Mouse (Mus musculus) frontal cortex, adult 2 months (tissue): ENCODE results near the gene Olfr693. TPM values are rescaled to one million over a fixed set of nuclear protein-coding genes. Genes with fewer than 3 reads are reported as not detected.
"Not testable (repeated sequence)": the region's sequence is repeated elsewhere in the genome, so short reads cannot be mapped to it uniquely, and the experiment has no call there.

Experiments used
- DNase-seq, 2 experiments: peaks; one replicate each; pipeline ENCODE4 v3.0.0; 2022; ENCODE audit warnings: low spot score in 1 of 2; ENCODE audit errors: extremely low spot score in 1 of 2
- polyA plus RNA-seq: library from polyadenylated mRNA; depleted of rRNA; stranded (reverse); fragments of >200 nt; gene quantifications from 2 replicates; pipeline ENCODE4 v1.2.3, GENCODE M21; 2012; rRNA removed

Gene Olfr693
- not detected in 2 replicates for polyA plus RNA-seq

- no peak for DNase-seq
Observed at GRCm38 (mm10) chr7:106680484-106680883, at the start of gene Olfr693. TSS of gene Olfr693 (minus strand) at chr7:106680584.

GRCm38 (mm10) chr7:106725654-106726053, 45.3 kb upstream of the Olfr693 start:
- DNase-seq, result not testable (repeated sequence)

- no peak for DNase-seq
Observed at GRCm38 (mm10) chr7:106716296-106716695, 35.9 kb upstream of the Olfr693 start, which contains the start of gene Olfr695. TSS of gene Olfr695 (minus strand) at chr7:106716396.

GRCm38 (mm10) chr7:106711463-106711862, 31.1 kb upstream of the Olfr693 start:
- DNase-seq, result no peak

- DNase-seq, result not testable (repeated sequence)
Observed at GRCm38 (mm10) chr7:106707705-106708104, 27.3 kb upstream of the Olfr693 start.

- no peak for DNase-seq
Observed at GRCm38 (mm10) chr7:106696891-106697290, 16.5 kb upstream of the Olfr693 start.

- no peak for DNase-seq
Observed at GRCm38 (mm10) chr7:106692976-106693375, 12.6 kb upstream of the Olfr693 start.

GRCm38 (mm10) chr7:106691714-106692113, 11.3 kb upstream of the Olfr693 start, which contains the start of gene Olfr694:
TSS of gene Olfr694 (minus strand) at chr7:106691814.
- no peak for DNase-seq

- no peak for DNase-seq
Observed at GRCm38 (mm10) chr7:106685382-106685781, 5.0 kb upstream of the Olfr693 start.

GRCm38 (mm10) chr7:106652344-106652652, 28.1 kb downstream of the Olfr693 start:
- DNase-seq, result no peak

- DNase-seq, result no peak
Observed at GRCm38 (mm10) chr7:106651555-106652343, 28.6 kb downstream of the Olfr693 start.

- DNase-seq, result no peak
Observed at GRCm38 (mm10) chr7:106649774-106650173, 30.6 kb downstream of the Olfr693 start.

- DNase-seq, result no peak
Observed at GRCm38 (mm10) chr7:106645261-106645660, 35.1 kb downstream of the Olfr693 start.

GRCm38 (mm10) chr7:106644222-106644870, 36.0 kb downstream of the Olfr693 start:
- no peak for DNase-seq

GRCm38 (mm10) chr7:106640839-106641238, 39.5 kb downstream of the Olfr693 start:
- DNase-seq, result no peak

GRCm38 (mm10) chr7:106635560-106635959, 44.8 kb downstream of the Olfr693 start:
- DNase-seq, result no peak

Other genes starting within 250 kb of the Olfr693 start
- not detected in 2 replicates for gene Olfr694, start 11.2 kb upstream of the Olfr693 start, polyA plus RNA-seq
- 0.02 TPM in 1 of 2 replicates, not detected in the other for gene Olfr695, start 35.8 kb upstream of the Olfr693 start, polyA plus RNA-seq
- not detected in 2 replicates for gene Olfr697, start 61.9 kb upstream of the Olfr693 start, polyA plus RNA-seq
- not detected in 2 replicates for gene Olfr698, start 74.8 kb upstream of the Olfr693 start, polyA plus RNA-seq
- not detected in 2 replicates for gene Olfr699, start 112.6 kb upstream of the Olfr693 start, polyA plus RNA-seq
- gene Olfr700, start 128.2 kb upstream of the Olfr693 start, polyA plus RNA-seq, result not detected in 2 replicates
- not detected in 2 replicates for gene Olfr701, start 133.5 kb upstream of the Olfr693 start, polyA plus RNA-seq
- gene Olfr702, start 153.3 kb upstream of the Olfr693 start, polyA plus RNA-seq, result not detected in 2 replicates
- not detected in 2 replicates for gene Olfr703, start 162.8 kb upstream of the Olfr693 start, polyA plus RNA-seq
- gene Olfr704, start 182.6 kb upstream of the Olfr693 start, polyA plus RNA-seq, result not detected in 2 replicates
- gene Olfr705, start 196.3 kb upstream of the Olfr693 start, polyA plus RNA-seq, result not detected in 2 replicates
- not detected in 2 replicates for gene Olfr706, start 207.6 kb upstream of the Olfr693 start, polyA plus RNA-seq
- gene Olfr707, start 220.7 kb upstream of the Olfr693 start, polyA plus RNA-seq, result not detected in 2 replicates
- not detected in 2 replicates for gene Olfr1532-ps1, start 227.4 kb upstream of the Olfr693 start, polyA plus RNA-seq